Mouse (Mus musculus): Measurements from ENCODE around the gene Cd320. TPM values are rescaled to one million over a fixed set of nuclear protein-coding genes. Genes with fewer than 3 reads are reported as not detected.
A peak's percentile ranks its signal among the peaks of the same experiment; 100 is the strongest.
"Not testable (repeated sequence)": the region's sequence is repeated elsewhere in the genome, so short reads cannot be mapped to it uniquely, and the experiment has no call there.

Gene Cd320
- polyA plus RNA-seq, 1 experiment from 2014 or later, result 50.8 TPM

- Histone ChIP-seq H3K9ac (no peak overlapping the region), H3K9me3 (no peaks in the 10 kb centered on the region), H3K27me3 (replicated peaks) (no peaks in the 10 kb centered on the region), H3K4me3 (no peak overlapping the region), H3K4me1 (peaks cover 27% of the 10 kb centered on the region), H3K27ac (no peak overlapping the region), H3K4me2 (no peak overlapping the region), H3K36me3 (replicated peaks) (peaks cover 40% of the 10 kb centered on the region)
- WGBS, result 93% methylated on average over 10 of the region's 10 CpGs
- no peak for ATAC-seq (replicated peaks)
Observed at GRCm38 (mm10) chr17:33829561-33829960, 13.3 kb upstream of the Cd320 start.

GRCm38 (mm10) chr17:33844196-33844595, 1.3 kb downstream of the Cd320 start:
- peak overlapping the region; percentile 93 for H3K4me2 ChIP-seq
- H3K9ac ChIP-seq, result peak overlapping the region; percentile 64; the same call in 1 of the 2 replicates
- peaks cover 12% of the 10 kb centered on the region; the same call in 1 of the 2 replicates for H3K36me3 ChIP-seq (replicated peaks)
- no peaks in the 10 kb centered on the region for H3K9me3 ChIP-seq
- WGBS, result 91% methylated on average over 1 of the region's 1 CpGs
- ATAC-seq (replicated peaks), result no peak
- H3K27me3 ChIP-seq (replicated peaks), result no peaks in the 10 kb centered on the region
- H3K4me1 ChIP-seq, result peaks cover 20% of the 10 kb centered on the region
- no peak overlapping the region for H3K27ac ChIP-seq
- peak overlapping the region; percentile 69 for H3K4me3 ChIP-seq

DNA sequence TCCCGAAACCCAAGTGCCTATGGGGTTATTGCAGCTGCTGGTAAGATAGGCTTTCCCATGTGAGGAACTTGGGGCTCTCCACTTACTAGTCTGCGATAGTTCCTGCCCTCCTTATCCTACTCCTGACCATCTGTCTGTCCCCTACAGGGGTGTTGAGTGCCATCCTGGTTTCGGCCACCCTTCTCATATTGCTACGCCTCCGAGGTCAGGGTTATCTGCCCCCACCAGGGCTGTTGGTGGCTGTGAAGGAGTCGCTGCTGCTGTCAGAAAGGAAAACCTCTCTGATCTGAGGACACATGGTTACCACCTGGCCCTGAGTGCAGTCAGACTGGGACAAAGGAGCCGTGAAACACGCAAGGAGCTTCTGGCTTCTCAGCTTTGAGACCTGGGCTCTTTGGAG, 5.2 kb downstream of the Cd320 start:
- Histone ChIP-seq H3K27me3 (replicated peaks) (no peaks in the 10 kb centered on the region), H3K4me2 (no peak overlapping the region), H3K9ac (no peak overlapping the region), H3K4me1 (peaks cover 20% of the 10 kb centered on the region), H3K27ac (no peak overlapping the region), H3K9me3 (no peaks in the 10 kb centered on the region), H3K4me3 (no peak overlapping the region), H3K36me3 (replicated peaks) (peaks cover 18% of the 10 kb centered on the region; the same call in 1 of the 2 replicates)
- 93% methylated on average over 8 of the region's 8 CpGs for WGBS
- ATAC-seq (replicated peaks), result no peak

GRCm38 (mm10) chr17:33851331-33851730, 8.4 kb downstream of the Cd320 start:
- H3K4me1 ChIP-seq, result no peaks in the 10 kb centered on the region
- H3K4me2 ChIP-seq, result no peak overlapping the region
- H3K27ac ChIP-seq, result no peak overlapping the region
- no peaks in the 10 kb centered on the region for H3K27me3 ChIP-seq (replicated peaks)
- H3K4me3 ChIP-seq, result no peak overlapping the region
- 78% methylated on average over 1 of the region's 1 CpGs for WGBS
- no peak overlapping the region for H3K9ac ChIP-seq
- H3K9me3 ChIP-seq, result 0 out of 2 replicates have a peak, but pooled peaks cover under 1% of the 10 kb centered on the region
- peaks cover 18% of the 10 kb centered on the region; the same call in 1 of the 2 replicates for H3K36me3 ChIP-seq (replicated peaks)
- no peak for ATAC-seq (replicated peaks)

- 60% methylated on average over 4 of the region's 4 CpGs for WGBS
- no peaks in the 10 kb centered on the region for H3K36me3 ChIP-seq (replicated peaks)
Observed at GRCm38 (mm10) chr17:33857816-33858215, 14.9 kb downstream of the Cd320 start.

GRCm38 (mm10) chr17:33865330-33866030, 22.6 kb downstream of the Cd320 start:
- H3K9me3 ChIP-seq, result no peaks in the 10 kb centered on the region
- H3K4me1 ChIP-seq, result no peaks in the 10 kb centered on the region
- H3K36me3 ChIP-seq (replicated peaks), result no peaks in the 10 kb centered on the region
- H3K27me3 ChIP-seq (replicated peaks), result no peaks in the 10 kb centered on the region
- H3K9ac ChIP-seq, result no peak overlapping the region
- ATAC-seq (replicated peaks), result no peak
- 40% methylated on average over 9 of the region's 9 CpGs for WGBS
- no peak overlapping the region for H3K4me3 ChIP-seq
- no peak overlapping the region for H3K27ac ChIP-seq
- H3K4me2 ChIP-seq, result no peak overlapping the region

More at GRCm38 (mm10) chr17:33857816-33858215, 14.9 kb downstream of the Cd320 start:
- Histone ChIP-seq H3K9me3 (0 out of 2 replicates have a peak, but pooled peaks cover 4% of the 10 kb centered on the region), H3K27ac (no peak overlapping the region), H3K9ac (no peak overlapping the region), H3K4me2 (no peak overlapping the region), H3K4me1 (no peaks in the 10 kb centered on the region), H3K27me3 (replicated peaks) (no peaks in the 10 kb centered on the region), H3K4me3 (no peak overlapping the region)
- ATAC-seq (replicated peaks), result no peak

GRCm38 (mm10) chr17:33873537-33873936, 30.6 kb downstream of the Cd320 start, which contains the start of gene Gm7029:
Gene Gm7029, plus strand, starts transcription at chr17:33873837.
- ATAC-seq (replicated peaks); H3K4me2 ChIP-seq; H3K9ac ChIP-seq; H3K27ac ChIP-seq; H3K9me3 ChIP-seq; H3K36me3 ChIP-seq (replicated peaks); H3K27me3 ChIP-seq (replicated peaks); H3K4me1 ChIP-seq; H3K4me3 ChIP-seq: not testable (repeated sequence)
- WGBS, result 82% methylated on average over 3 of the region's 12 CpGs

DNA sequence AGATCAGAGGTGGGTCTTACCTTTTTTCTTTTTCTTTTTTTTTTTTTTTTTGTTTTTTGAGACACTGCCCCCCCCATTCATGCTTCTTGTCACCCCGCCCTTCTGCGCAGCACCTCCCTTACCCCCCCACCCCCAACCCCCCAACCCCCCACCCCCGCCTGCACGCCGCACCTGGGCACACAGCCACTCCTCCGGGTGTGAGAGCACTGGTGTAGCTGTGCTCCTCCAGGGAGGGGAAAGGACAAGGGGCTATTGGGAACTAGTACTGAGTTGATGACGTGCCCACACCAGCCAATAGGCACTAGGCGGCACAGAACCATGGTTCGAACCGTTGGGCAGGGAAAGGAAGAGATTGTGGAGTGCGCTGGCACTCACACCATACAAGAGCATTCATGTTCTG, 31.5 kb downstream of the Cd320 start:
- Histone ChIP-seq H3K4me2 (no peak overlapping the region), H3K9ac (no peak overlapping the region), H3K4me3 (no peak overlapping the region), H3K27ac (no peak overlapping the region), H3K9me3 (no peaks in the 10 kb centered on the region), H3K4me1 (no peaks in the 10 kb centered on the region), H3K36me3 (replicated peaks) (no peaks in the 10 kb centered on the region), H3K27me3 (replicated peaks) (no peaks in the 10 kb centered on the region)
- no peak for ATAC-seq (replicated peaks)
- WGBS, result 91% methylated on average over 11 of the region's 11 CpGs

DNA sequence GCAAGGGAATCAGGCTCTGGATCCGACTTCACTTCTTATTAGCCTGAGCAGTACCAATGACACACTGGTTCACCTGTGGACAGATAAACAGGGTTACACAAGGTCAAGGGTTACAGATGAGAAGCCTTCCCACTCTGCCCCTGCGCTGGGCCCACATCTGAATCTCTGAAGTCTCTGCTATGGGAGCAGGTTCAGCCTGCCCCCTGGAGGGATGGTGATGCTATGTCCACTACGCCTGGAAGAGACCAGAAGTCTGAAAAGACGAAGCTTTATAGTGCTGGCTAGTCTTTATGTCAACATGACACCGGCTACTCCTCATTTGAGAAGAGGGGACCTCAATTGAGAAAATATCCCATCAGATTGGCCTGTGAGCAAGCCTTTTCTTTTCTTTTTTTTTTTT, 32.9 kb downstream of the Cd320 start:
- H3K4me1 ChIP-seq; ATAC-seq (replicated peaks); H3K27me3 ChIP-seq (replicated peaks); H3K9ac ChIP-seq; H3K36me3 ChIP-seq (replicated peaks); H3K27ac ChIP-seq; H3K9me3 ChIP-seq; H3K4me2 ChIP-seq; H3K4me3 ChIP-seq: not testable (repeated sequence)
- WGBS, result 80% methylated on average over 5 of the region's 5 CpGs

DNA sequence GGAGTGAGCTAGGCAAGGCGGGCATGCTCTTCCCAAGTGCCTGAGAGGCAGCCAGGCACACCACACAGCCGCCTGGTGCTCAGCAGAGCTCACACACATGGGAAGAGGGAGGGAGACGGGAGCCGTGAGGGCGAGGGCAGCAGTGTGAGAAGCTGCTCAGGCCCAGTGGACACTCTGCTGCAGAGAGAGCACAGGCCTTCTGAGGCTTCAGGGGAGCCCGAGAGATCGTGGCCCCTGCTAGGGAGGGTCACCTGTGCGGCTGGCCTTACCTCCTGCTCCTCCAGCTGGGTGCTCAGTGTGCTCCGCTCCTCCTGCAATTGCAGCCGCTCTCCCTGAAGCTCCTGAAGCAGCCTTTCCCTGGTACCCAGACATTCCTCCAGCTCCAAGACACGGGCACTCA, 41.4 kb downstream of the Cd320 start:
- H3K9me3 ChIP-seq; H3K4me3 ChIP-seq; H3K4me2 ChIP-seq; ATAC-seq (replicated peaks); H3K27ac ChIP-seq; H3K27me3 ChIP-seq (replicated peaks); H3K36me3 ChIP-seq (replicated peaks); H3K4me1 ChIP-seq; H3K9ac ChIP-seq: not testable (repeated sequence)
- 90% methylated on average over 10 of the region's 11 CpGs for WGBS

DNA sequence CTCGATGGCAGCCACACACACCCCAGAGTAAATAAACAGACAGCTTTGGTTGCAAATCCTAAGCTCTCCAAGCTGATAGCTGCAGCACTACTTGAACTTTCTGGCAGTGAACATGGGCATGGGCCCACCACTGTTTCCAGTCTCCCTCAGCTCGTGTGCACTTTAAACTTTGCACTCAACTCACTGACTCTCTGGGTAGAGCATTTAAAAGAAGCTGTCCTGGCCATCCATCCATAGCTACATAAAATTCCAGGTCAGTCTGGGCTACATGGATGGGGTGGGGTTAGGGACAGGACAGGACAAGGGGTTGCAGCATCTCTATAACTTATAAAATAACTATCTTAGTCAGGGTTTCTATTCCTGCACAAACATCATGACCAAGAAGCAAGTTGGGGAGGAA, 44.9 kb downstream of the Cd320 start:
- H3K4me3 ChIP-seq; H3K36me3 ChIP-seq (replicated peaks); H3K27me3 ChIP-seq (replicated peaks); H3K27ac ChIP-seq; H3K9ac ChIP-seq; H3K9me3 ChIP-seq; H3K4me2 ChIP-seq; H3K4me1 ChIP-seq; ATAC-seq (replicated peaks): not testable (repeated sequence)
- WGBS, result 82% methylated on average over 2 of the region's 2 CpGs

- not testable (repeated sequence) for H3K9me3 ChIP-seq; H3K4me3 ChIP-seq; H3K4me1 ChIP-seq; H3K9ac ChIP-seq; H3K4me2 ChIP-seq; H3K27me3 ChIP-seq (replicated peaks); ATAC-seq (replicated peaks); H3K36me3 ChIP-seq (replicated peaks); H3K27ac ChIP-seq
Observed at GRCm38 (mm10) chr17:33888230-33888629, 45.3 kb downstream of the Cd320 start.

GRCm38 (mm10) chr17:33889941-33890532, 47.1 kb downstream of the Cd320 start:
- H3K27ac ChIP-seq; H3K4me1 ChIP-seq; ATAC-seq (replicated peaks); H3K36me3 ChIP-seq (replicated peaks); H3K9me3 ChIP-seq; H3K27me3 ChIP-seq (replicated peaks): not testable (repeated sequence)
- Histone ChIP-seq H3K4me2 (peak overlapping the region; percentile 84), H3K4me3 (peak overlapping the region; percentile 61), H3K9ac (peak overlapping the region; percentile 32)
- WGBS, result under 1% methylated on average over 44 of the region's 44 CpGs
